Mouse (Mus musculus): Measurements from ENCODE around the gene 2410137M14Rik.

DNA sequence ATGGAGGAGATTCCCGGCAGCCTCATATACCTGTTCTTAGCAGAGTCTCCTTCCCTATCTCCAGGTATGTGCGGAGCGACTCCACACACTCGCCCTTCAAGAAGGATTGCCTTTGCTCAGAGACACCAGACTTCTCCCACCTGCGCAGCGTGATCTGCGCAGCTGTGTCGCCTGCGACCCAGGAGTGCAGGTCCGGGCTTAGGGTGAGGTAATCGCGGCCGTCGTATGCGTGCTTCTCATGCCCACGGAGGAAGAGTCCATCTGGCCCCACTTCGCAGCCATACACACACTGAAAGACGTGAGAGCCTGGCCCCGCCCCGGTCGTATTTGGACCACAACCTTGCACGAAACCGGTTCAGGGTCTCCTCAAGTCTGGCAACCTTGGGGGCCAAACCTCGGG lies 7.4 kb upstream of the 2410137M14Rik start:
- no peak for TF ChIP-seq GATA1 (IDR thresholded peaks at IDR 0.05; ENCODE audit: borderline replicate concordance, low read length)
- TF ChIP-seq FLI1 (IDR thresholded peaks at IDR 0.05; ENCODE audit: low read length) = no peak
